Mouse (Mus musculus) kidney, embryonic 14.5 days (tissue): Measurements from ENCODE around the gene Sephs1. TPM values are rescaled to one million over a fixed set of nuclear protein-coding genes. Genes with fewer than 3 reads are reported as not detected.

Source experiments
- ATAC-seq: fragments of 200-750 bp; cut with Nextera tagmentation; 2 replicates; pipeline ENCODE4 v1.8.0; 2017; ENCODE audit warnings: moderate number of reproducible peaks, mild to moderate bottlenecking, moderate TSS enrichment, moderate library complexity; ENCODE audit not compliant: low FRiP score, low TSS enrichment
- H3K27ac ChIP-seq: fragments of 300-500 bp; sonication (generic); 2 replicates; pipeline ENCODE4 v1.5.1; 2014; ENCODE audit warnings: low read depth, mild to moderate bottlenecking, low read length, moderate library complexity, mixed read lengths
- H3K27me3 ChIP-seq: fragments of 300-500 bp; sonication (generic); 2 replicates; pipeline ENCODE4 v1.6.1; 2014; ENCODE audit warnings: mild to moderate bottlenecking, low read length; ENCODE audit not compliant: control insufficient read depth, insufficient read depth
- H3K36me3 ChIP-seq: fragments of 300-500 bp; sonication (generic); 2 replicates; pipeline ENCODE4 v1.6.1; 2014; ENCODE audit warnings: low read length, mixed read lengths; ENCODE audit not compliant: control insufficient read depth, insufficient read depth
- H3K4me1 ChIP-seq: fragments of 300-500 bp; sonication (generic); 2 replicates; pipeline ENCODE4 v1.6.1; 2014; ENCODE audit warnings: low read length, mixed read lengths; ENCODE audit not compliant: control insufficient read depth, insufficient read depth
- H3K4me2 ChIP-seq: fragments of 300-500 bp; sonication (generic); replicated peaks from 2 replicates; pipeline ENCODE4 v1.6.1; 2014; ENCODE audit warnings: low read depth, mild to moderate bottlenecking, low read length
- H3K4me3 ChIP-seq: fragments of 300-500 bp; sonication (generic); 2 replicates; pipeline ENCODE4 v1.5.1; 2014; ENCODE audit warnings: mild to moderate bottlenecking, low read length
- H3K9ac ChIP-seq: fragments of 300-500 bp; sonication (generic); 2 replicates; pipeline ENCODE4 v1.6.1; 2014; ENCODE audit warnings: low read depth, mild to moderate bottlenecking, low read length, moderate library complexity
- H3K9me3 ChIP-seq: fragments of 300-500 bp; sonication (generic); 2 replicates; pipeline ENCODE4 v1.6.1; 2016; ENCODE audit warnings: low read length; ENCODE audit not compliant: control insufficient read depth
- WGBS: fragments of 180-500 bp; shearing (Covaris S2); extraction: QIAGEN DNeasy Blood & Tissue Kit; methylation state at CpG from one replicate; pipeline ENCODE4 v1.1.7; 2014; 5-methylcytosine and 5-hydroxymethylcytosine counted together
- polyA plus RNA-seq: library from polyadenylated mRNA; unstranded; fragments of >200 nt; fragmentation: Nextera tagmentation; extraction: Ambion mirVana; gene quantifications from 2 replicates; pipeline ENCODE4 v1.2.1, GENCODE M21; 2014

Sephs1 gene
- polyA plus RNA-seq = 47.3 and 122 TPM in 2 replicates

GRCm38 (mm10) chr2:4881350-4882248 is at the start of gene Sephs1:
TSS of gene Sephs1 (plus strand) at chr2:4881564.
- Histone ChIP-seq H3K4me1 (peaks cover 18% of the 10 kb centered on the region), H3K9me3 (no peaks in the 10 kb centered on the region), H3K4me3 (peak within 1 kb of the TSS; percentile 92), H3K27me3 (no peaks in the 10 kb centered on the region), H3K9ac (peak within 1 kb of the TSS; percentile 99), H3K4me2 (peak within 1 kb of the TSS; percentile 68), H3K27ac (peak within 1 kb of the TSS; percentile 100), H3K36me3 (peaks cover 17% of the 10 kb centered on the region)
- peak; percentile 79 for ATAC-seq
- under 1% methylated on average over 74 of the region's 115 CpGs for WGBS

DNA sequence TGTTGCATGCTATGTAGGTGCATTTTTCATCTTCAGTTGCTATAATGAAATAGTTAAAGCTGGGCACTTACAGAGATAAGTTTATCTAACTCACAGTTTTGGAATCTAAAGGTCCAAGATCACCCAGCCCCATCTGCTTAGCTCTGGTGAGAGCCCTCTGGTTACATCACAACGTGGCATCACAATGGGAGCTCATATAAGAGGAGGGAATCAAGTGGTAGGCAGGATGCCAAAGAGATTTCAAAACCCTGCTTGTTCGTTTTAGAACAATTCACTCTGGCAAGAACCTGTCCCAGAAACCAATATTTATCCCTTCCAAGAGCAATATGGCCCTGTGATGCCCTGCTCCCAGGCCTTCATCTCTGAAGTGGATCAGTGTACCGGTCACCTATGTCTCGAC is 49.2 kb upstream of the Sephs1 start:
- H3K27me3 ChIP-seq = no peaks in the 10 kb centered on the region
- H3K36me3 ChIP-seq = no peaks in the 10 kb centered on the region
- WGBS = 75% methylated on average over 4 of the region's 4 CpGs
- H3K27ac ChIP-seq = no peak overlapping the region
- ATAC-seq = no peak
- no peak overlapping the region for H3K4me2 ChIP-seq
- H3K4me3 ChIP-seq = no peak overlapping the region
- no peaks in the 10 kb centered on the region for H3K9me3 ChIP-seq
- no peaks in the 10 kb centered on the region for H3K4me1 ChIP-seq
- H3K9ac ChIP-seq = no peak overlapping the region

- no peaks in the 10 kb centered on the region for H3K36me3 ChIP-seq
- H3K4me3 ChIP-seq = no peak overlapping the region
- 87% methylated on average over 2 of the region's 2 CpGs for WGBS
- H3K4me2 ChIP-seq = no peak overlapping the region
- H3K4me1 ChIP-seq = no peaks in the 10 kb centered on the region
- no peak overlapping the region for H3K9ac ChIP-seq
- no peaks in the 10 kb centered on the region for H3K27me3 ChIP-seq
- no peaks in the 10 kb centered on the region for H3K9me3 ChIP-seq
- ATAC-seq = no peak
- no peak overlapping the region for H3K27ac ChIP-seq
Measured at GRCm38 (mm10) chr2:4849449-4849848, 31.9 kb upstream of the Sephs1 start.

DNA sequence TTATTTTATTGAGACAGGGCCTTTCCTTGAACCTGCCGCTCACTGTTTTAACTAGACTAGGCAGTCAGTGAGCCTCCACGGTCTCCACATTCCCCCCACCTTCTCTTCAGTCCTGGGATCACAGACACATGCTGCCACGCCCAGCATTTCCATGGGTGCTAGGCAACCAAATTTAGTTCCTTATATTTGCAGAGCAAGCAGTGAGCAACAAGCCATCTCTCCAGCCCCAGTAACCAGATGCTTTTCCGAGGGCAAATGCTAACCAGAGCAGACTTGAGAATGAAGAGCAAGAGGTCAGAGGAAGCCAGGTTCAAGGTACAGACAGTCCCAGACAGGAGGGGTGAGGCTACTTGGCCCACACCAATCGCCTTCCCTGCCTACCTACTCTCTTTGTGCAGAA is 24.2 kb upstream of the Sephs1 start:
- Histone ChIP-seq H3K4me1 (no peaks in the 10 kb centered on the region), H3K27ac (no peak overlapping the region), H3K9me3 (no peaks in the 10 kb centered on the region), H3K27me3 (no peaks in the 10 kb centered on the region), H3K4me2 (no peak overlapping the region), H3K4me3 (no peak overlapping the region), H3K36me3 (no peaks in the 10 kb centered on the region), H3K9ac (no peak overlapping the region)
- WGBS = 64% methylated on average over 5 of the region's 5 CpGs
- ATAC-seq = no peak

GRCm38 (mm10) chr2:4858161-4858560 is 23.2 kb upstream of the Sephs1 start:
- WGBS = 64% methylated on average over 10 of the region's 10 CpGs
- H3K9ac ChIP-seq = no peak overlapping the region
- H3K4me3 ChIP-seq = no peak overlapping the region
- no peak for ATAC-seq
- H3K4me1 ChIP-seq = no peaks in the 10 kb centered on the region
- H3K9me3 ChIP-seq = no peaks in the 10 kb centered on the region
- no peaks in the 10 kb centered on the region for H3K36me3 ChIP-seq
- no peaks in the 10 kb centered on the region for H3K27me3 ChIP-seq
- H3K27ac ChIP-seq = no peak overlapping the region
- no peak overlapping the region for H3K4me2 ChIP-seq

DNA sequence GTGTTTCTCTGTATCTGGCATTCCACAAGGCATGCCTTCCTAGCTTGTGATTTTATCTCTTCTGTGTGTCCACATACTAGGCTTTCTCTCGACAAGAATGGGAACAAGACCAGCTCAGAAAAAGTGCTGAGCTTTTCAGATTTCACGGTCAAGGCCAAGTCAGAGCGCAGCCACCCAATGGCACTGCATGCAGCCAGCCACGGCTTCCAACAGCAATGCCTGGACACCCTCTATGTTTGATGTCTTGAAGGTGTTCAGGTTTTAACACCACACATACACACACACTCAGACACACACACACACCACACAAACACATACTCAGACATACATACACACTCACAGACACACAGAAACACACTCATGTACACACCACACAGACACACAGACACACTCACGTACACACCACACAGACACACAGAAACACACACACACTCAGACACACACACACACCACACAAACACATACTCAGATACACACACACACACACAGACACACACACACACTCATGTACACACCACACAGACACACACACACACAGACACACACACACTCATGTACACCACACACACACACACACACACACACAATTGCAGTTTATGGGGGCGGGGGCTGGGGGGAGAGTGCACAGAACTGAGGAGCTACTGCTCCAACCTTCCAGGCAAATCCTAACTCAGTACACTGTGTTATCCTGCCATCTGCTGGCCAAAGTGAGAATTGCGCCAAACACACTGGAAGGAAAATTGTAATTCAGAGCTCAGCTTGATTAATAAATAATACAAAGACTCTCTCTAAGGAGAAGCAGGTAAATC is 17.2 kb upstream of the Sephs1 start:
- 42% methylated on average over 7 of the region's 7 CpGs for WGBS
- Histone ChIP-seq H3K27ac (no peak overlapping the region), H3K27me3 (no peaks in the 10 kb centered on the region), H3K4me1 (no peaks in the 10 kb centered on the region), H3K9me3 (no peaks in the 10 kb centered on the region), H3K9ac (no peak overlapping the region), H3K36me3 (no peaks in the 10 kb centered on the region), H3K4me2 (no peak overlapping the region), H3K4me3 (no peak overlapping the region)
- peak; percentile 69 for ATAC-seq

GRCm38 (mm10) chr2:4864817-4865296 is 16.5 kb upstream of the Sephs1 start:
- Histone ChIP-seq H3K4me1 (no peaks in the 10 kb centered on the region), H3K27ac (no peak overlapping the region), H3K9ac (no peak overlapping the region), H3K4me2 (no peak overlapping the region), H3K36me3 (no peaks in the 10 kb centered on the region), H3K4me3 (no peak overlapping the region), H3K27me3 (no peaks in the 10 kb centered on the region), H3K9me3 (no peaks in the 10 kb centered on the region)
- 0 out of 2 replicates have a peak, but pooled peaks have one; percentile 22 for ATAC-seq
- 50% methylated on average over 9 of the region's 9 CpGs for WGBS

GRCm38 (mm10) chr2:4868028-4868725 is 13.2 kb upstream of the Sephs1 start:
- Histone ChIP-seq H3K36me3 (no peaks in the 10 kb centered on the region), H3K27ac (no peak overlapping the region), H3K27me3 (no peaks in the 10 kb centered on the region), H3K4me3 (no peak overlapping the region), H3K4me2 (no peak overlapping the region), H3K4me1 (no peaks in the 10 kb centered on the region), H3K9ac (no peak overlapping the region), H3K9me3 (no peaks in the 10 kb centered on the region)
- no peak for ATAC-seq
- 91% methylated on average over 12 of the region's 12 CpGs for WGBS
